Mouse (Mus musculus): ENCODE measurements at regions not wholly inside any gene's neighbourhood (a gene's known extent, or its start where the extent isn't known, plus 50 kb on each side); places are given as distances from the start of the nearest gene placed in this dataset.

- peak; percentile 49; the same call in 1 of the 2 replicates for ATAC-seq (ENCODE audit: insufficient number of reproducible peaks, insufficient read depth, low FRiP score, low read depth)
- peak overlapping the region; percentile 23; the same call in 1 of the 2 replicates for H3K4me2 ChIP-seq (replicated peaks; ENCODE audit: low read depth, low read length)
These were observed 450.7 kb downstream of the Ccdc171 start for GRCm38 (mm10) chr4:83976067-83976466.

GRCm38 (mm10) chr4:83979088-83979487 lies 453.7 kb downstream of the Ccdc171 start:
- 45% methylated on average over 4 of the region's 4 CpGs for WGBS
- ATAC-seq (ENCODE audit: insufficient number of reproducible peaks, insufficient read depth, low FRiP score, low read depth) = no peak

More at GRCm38 (mm10) chr4:83976067-83976466, 450.7 kb downstream of the Ccdc171 start:
- Histone ChIP-seq H3K27ac (ENCODE audit: low read length) (peak overlapping the region; percentile 39; the same call in 1 of the 2 replicates), H3K36me3 (ENCODE audit: control insufficient read depth, insufficient read depth, low read length) (no peaks in the 10 kb centered on the region), H3K4me3 (ENCODE audit: low read depth, low read length) (no peak overlapping the region), H3K9me3 (ENCODE audit: control insufficient read depth, low read depth, low read length) (no peaks in the 10 kb centered on the region), H3K9ac (replicated peaks; ENCODE audit: low read depth, low read length) (no peak overlapping the region), H3K27me3 (ENCODE audit: control insufficient read depth, insufficient read depth, low read length) (no peaks in the 10 kb centered on the region), H3K4me1 (ENCODE audit: control insufficient read depth, insufficient read depth, low read length) (no peaks in the 10 kb centered on the region)
- WGBS = 23% methylated on average over 12 of the region's 12 CpGs

GRCm38 (mm10) chr4:83984671-83985391 lies 459.5 kb downstream of the Ccdc171 start:
- WGBS = 76% methylated on average over 15 of the region's 15 CpGs
- Histone ChIP-seq H3K4me1 (ENCODE audit: control insufficient read depth, insufficient read depth, low read length) (peaks cover 9% of the 10 kb centered on the region; the same call in 1 of the 2 replicates), H3K36me3 (ENCODE audit: control insufficient read depth, insufficient read depth, low read length) (no peaks in the 10 kb centered on the region), H3K4me3 (ENCODE audit: low read depth, low read length) (no peak overlapping the region), H3K9ac (replicated peaks; ENCODE audit: low read depth, low read length) (no peak overlapping the region), H3K27me3 (ENCODE audit: control insufficient read depth, insufficient read depth, low read length) (no peaks in the 10 kb centered on the region), H3K27ac (ENCODE audit: low read length) (no peak overlapping the region), H3K9me3 (ENCODE audit: control insufficient read depth, low read depth, low read length) (no peaks in the 10 kb centered on the region), H3K4me2 (replicated peaks; ENCODE audit: low read depth, low read length) (no peak overlapping the region)
- ATAC-seq (ENCODE audit: insufficient number of reproducible peaks, insufficient read depth, low FRiP score, low read depth) = no peak

More at GRCm38 (mm10) chr4:83979088-83979487, 453.7 kb downstream of the Ccdc171 start:
- H3K4me2 ChIP-seq (replicated peaks; ENCODE audit: low read depth, low read length) = no peak overlapping the region
- no peak overlapping the region for H3K4me3 ChIP-seq (ENCODE audit: low read depth, low read length)
- H3K36me3 ChIP-seq (ENCODE audit: control insufficient read depth, insufficient read depth, low read length) = no peaks in the 10 kb centered on the region
- H3K27ac ChIP-seq (ENCODE audit: low read length) = no peak overlapping the region
- no peaks in the 10 kb centered on the region for H3K4me1 ChIP-seq (ENCODE audit: control insufficient read depth, insufficient read depth, low read length)
- H3K9ac ChIP-seq (replicated peaks; ENCODE audit: low read depth, low read length) = no peak overlapping the region
- no peaks in the 10 kb centered on the region for H3K27me3 ChIP-seq (ENCODE audit: control insufficient read depth, insufficient read depth, low read length)
- no peaks in the 10 kb centered on the region for H3K9me3 ChIP-seq (ENCODE audit: control insufficient read depth, low read depth, low read length)

GRCm38 (mm10) chr4:83985451-83985850 lies 460.1 kb downstream of the Ccdc171 start:
- WGBS = 91% methylated on average over 5 of the region's 5 CpGs
- ATAC-seq (ENCODE audit: insufficient number of reproducible peaks, insufficient read depth, low FRiP score, low read depth) = no peak
- no peaks in the 10 kb centered on the region for H3K9me3 ChIP-seq (ENCODE audit: control insufficient read depth, low read depth, low read length)
- no peaks in the 10 kb centered on the region for H3K36me3 ChIP-seq (ENCODE audit: control insufficient read depth, insufficient read depth, low read length)
- no peak overlapping the region for H3K9ac ChIP-seq (replicated peaks; ENCODE audit: low read depth, low read length)
- H3K27me3 ChIP-seq (ENCODE audit: control insufficient read depth, insufficient read depth, low read length) = no peaks in the 10 kb centered on the region
- no peak overlapping the region for H3K4me3 ChIP-seq (ENCODE audit: low read depth, low read length)
- H3K4me1 ChIP-seq (ENCODE audit: control insufficient read depth, insufficient read depth, low read length) = peaks cover 15% of the 10 kb centered on the region; the same call in 1 of the 2 replicates
- H3K27ac ChIP-seq (ENCODE audit: low read length) = no peak overlapping the region
- H3K4me2 ChIP-seq (replicated peaks; ENCODE audit: low read depth, low read length) = no peak overlapping the region

GRCm38 (mm10) chr4:83986951-83987822 lies 461.8 kb downstream of the Ccdc171 start:
- WGBS = 78% methylated on average over 13 of the region's 13 CpGs
- no peaks in the 10 kb centered on the region for H3K36me3 ChIP-seq (ENCODE audit: control insufficient read depth, insufficient read depth, low read length)
- no peak for ATAC-seq (ENCODE audit: insufficient number of reproducible peaks, insufficient read depth, low FRiP score, low read depth)
- H3K27me3 ChIP-seq (ENCODE audit: control insufficient read depth, insufficient read depth, low read length) = no peaks in the 10 kb centered on the region
- no peaks in the 10 kb centered on the region for H3K9me3 ChIP-seq (ENCODE audit: control insufficient read depth, low read depth, low read length)
- H3K4me2 ChIP-seq (replicated peaks; ENCODE audit: low read depth, low read length) = no peak overlapping the region
- H3K27ac ChIP-seq (ENCODE audit: low read length) = no peak overlapping the region
- H3K4me3 ChIP-seq (ENCODE audit: low read depth, low read length) = no peak overlapping the region
- H3K4me1 ChIP-seq (ENCODE audit: control insufficient read depth, insufficient read depth, low read length) = peaks cover 22% of the 10 kb centered on the region; the same call in 1 of the 2 replicates
- no peak overlapping the region for H3K9ac ChIP-seq (replicated peaks; ENCODE audit: low read depth, low read length)

- H3K36me3 ChIP-seq (ENCODE audit: control insufficient read depth, insufficient read depth, low read length) = no peaks in the 10 kb centered on the region
- no peaks in the 10 kb centered on the region for H3K27me3 ChIP-seq (ENCODE audit: control insufficient read depth, insufficient read depth, low read length)
- no peak for ATAC-seq (ENCODE audit: insufficient number of reproducible peaks, insufficient read depth, low FRiP score, low read depth)
- no peak overlapping the region for H3K4me2 ChIP-seq (replicated peaks; ENCODE audit: low read depth, low read length)
- H3K4me1 ChIP-seq (ENCODE audit: control insufficient read depth, insufficient read depth, low read length) = peaks cover 22% of the 10 kb centered on the region; the same call in 1 of the 2 replicates
- H3K9ac ChIP-seq (replicated peaks; ENCODE audit: low read depth, low read length) = no peak overlapping the region
- H3K4me3 ChIP-seq (ENCODE audit: low read depth, low read length) = no peak overlapping the region
- H3K27ac ChIP-seq (ENCODE audit: low read length) = peak overlapping the region; percentile 21; the same call in 1 of the 2 replicates
- no peaks in the 10 kb centered on the region for H3K9me3 ChIP-seq (ENCODE audit: control insufficient read depth, low read depth, low read length)
- 69% methylated on average over 12 of the region's 12 CpGs for WGBS
These were observed 462.5 kb downstream of the Ccdc171 start for GRCm38 (mm10) chr4:83987846-83988245.

- Histone ChIP-seq H3K9ac (replicated peaks; ENCODE audit: low read depth, low read length) (no peak overlapping the region), H3K36me3 (ENCODE audit: control insufficient read depth, insufficient read depth, low read length) (no peaks in the 10 kb centered on the region), H3K27me3 (ENCODE audit: control insufficient read depth, insufficient read depth, low read length) (no peaks in the 10 kb centered on the region), H3K9me3 (ENCODE audit: control insufficient read depth, low read depth, low read length) (no peaks in the 10 kb centered on the region), H3K4me3 (ENCODE audit: low read depth, low read length) (no peak overlapping the region), H3K4me2 (replicated peaks; ENCODE audit: low read depth, low read length) (no peak overlapping the region), H3K27ac (ENCODE audit: low read length) (peak overlapping the region; percentile 21; the same call in 1 of the 2 replicates), H3K4me1 (ENCODE audit: control insufficient read depth, insufficient read depth, low read length) (peaks cover 22% of the 10 kb centered on the region; the same call in 1 of the 2 replicates)
- 32% methylated on average over 5 of the region's 5 CpGs for WGBS
- no peak for ATAC-seq (ENCODE audit: insufficient number of reproducible peaks, insufficient read depth, low FRiP score, low read depth)
These were observed 463.0 kb downstream of the Ccdc171 start for GRCm38 (mm10) chr4:83988314-83988713.
